Mouse (Mus musculus) myocyte (in vitro differentiated cells): Measurements from ENCODE around the gene Hnrnpab. TPM values are rescaled to one million over a fixed set of nuclear protein-coding genes. Genes with fewer than 3 reads are reported as not detected.

Experiments
- H3K27me3 ChIP-seq: one replicate; pipeline ENCODE4 v1.6.1; 2011; ENCODE audit not compliant: control insufficient read depth, insufficient read depth, insufficient read length
- H3K36me3 ChIP-seq: one replicate; pipeline ENCODE4 v1.6.1; 2011; ENCODE audit not compliant: control insufficient read depth, insufficient read depth
- H3K4me2 ChIP-seq: one replicate; pipeline ENCODE4 v1.6.1; 2011; ENCODE audit warnings: low read depth, control low read depth
- H3K4me3 ChIP-seq: one replicate; pipeline ENCODE4 v1.5.1; 2011; ENCODE audit warnings: mild to moderate bottlenecking, control low read depth, moderate library complexity
- H3K79me2 ChIP-seq: one replicate; pipeline ENCODE4 v1.6.1; 2011; ENCODE audit not compliant: control insufficient read depth, insufficient read depth
- H3ac ChIP-seq: one replicate; pipeline ENCODE4 v1.6.1; 2011; ENCODE audit not compliant: control insufficient read depth, insufficient read length
- CEBPB ChIP-seq: IDR thresholded peaks from 2 replicates; pipeline ENCODE4 v1.6.1; 2011; ENCODE audit warnings: mild to moderate bottlenecking, moderate library complexity; ENCODE audit not compliant: poor library complexity, insufficient read depth, severe bottlenecking
- E2F4 ChIP-seq: IDR thresholded peaks from one replicate; pipeline ENCODE4 v1.6.1; 2011; ENCODE audit warnings: mild to moderate bottlenecking, control low read depth, moderate library complexity; ENCODE audit not compliant: insufficient read depth
- MAX ChIP-seq: IDR thresholded peaks from one replicate; pipeline ENCODE4 v1.6.1; 2011; ENCODE audit warnings: low read depth, mild to moderate bottlenecking, control low read depth
- MYOD1 ChIP-seq, 3 experiments: IDR thresholded peaks; one replicate each; pipeline ENCODE4 v1.6.1; 2011; ENCODE audit warnings: control low read depth in 2 of 3, low read depth in 2 of 3, mild to moderate bottlenecking in 2 of 3, moderate library complexity in 1 of 3; ENCODE audit not compliant: insufficient read length in 2 of 3, control insufficient read depth in 1 of 3
- MYOG ChIP-seq, 3 experiments: IDR thresholded peaks; one replicate each; pipeline ENCODE4 v1.6.1; 2011; ENCODE audit warnings: control low read depth in 2 of 3, low read depth in 2 of 3, mild to moderate bottlenecking in 2 of 3; ENCODE audit not compliant: insufficient read length in 2 of 3, control insufficient read depth in 1 of 3, insufficient read depth in 1 of 3
- POLR2A ChIP-seq: IDR thresholded peaks from one replicate; pipeline ENCODE4 v1.6.1; 2011; ENCODE audit warnings: low read depth, mild to moderate bottlenecking, control low read depth, moderate library complexity; ENCODE audit not compliant: insufficient read length
- POLR2AphosphoS2 ChIP-seq: IDR thresholded peaks from one replicate; pipeline ENCODE4 v1.6.1; 2011; ENCODE audit warnings: low read depth, control low read depth; ENCODE audit not compliant: insufficient read length
- REST ChIP-seq: IDR thresholded peaks from one replicate; pipeline ENCODE4 v1.6.1; 2011; ENCODE audit warnings: mild to moderate bottlenecking, control low read depth, moderate library complexity; ENCODE audit not compliant: insufficient read depth, insufficient read length
- TCF12 ChIP-seq: IDR thresholded peaks from one replicate; pipeline ENCODE4 v1.6.1; 2011; ENCODE audit warnings: mild to moderate bottlenecking, control low read depth; ENCODE audit not compliant: poor library complexity, insufficient read depth, severe bottlenecking
- TCF3 ChIP-seq: IDR thresholded peaks from one replicate; pipeline ENCODE4 v1.6.1; 2011; ENCODE audit warnings: low read depth, control low read depth; ENCODE audit not compliant: insufficient read length
- USF1 ChIP-seq: IDR thresholded peaks from one replicate; pipeline ENCODE4 v1.6.1; 2011; ENCODE audit warnings: low read depth, mild to moderate bottlenecking, control low read depth, moderate library complexity
- polyA plus RNA-seq: library from polyadenylated mRNA; unstranded; fragments of >200 nt; fragmentation: generic; extraction: Trizol; gene quantifications from one replicate; pipeline ENCODE4 v1.2.1, GENCODE M21; 2012; ENCODE audit warnings: missing spikeins

Hnrnpab gene
- polyA plus RNA-seq, 1 experiment = 371 TPM

- Histone ChIP-seq H3K36me3 (peaks cover 3% of the 10 kb centered on the region), H3K27me3 (no peaks in the 10 kb centered on the region), H3K4me3 (no peak overlapping the region), H3K4me2 (no peak overlapping the region), H3ac (no peak overlapping the region), H3K79me2 (no peaks in the 10 kb centered on the region)
- TF ChIP-seq MYOD1 (IDR thresholded peaks at IDR 0.05; ENCODE audit: control insufficient read depth in 1 of 3, insufficient read length in 2 of 3, low read depth in 2 of 3) = peak in 1 of 3 experiments; percentile 7
- no peak for TF ChIP-seq MAX
- peak in 2 of 3 experiments; percentile 40 to 56 for TF ChIP-seq MYOG (IDR thresholded peaks at IDR 0.05; ENCODE audit: control insufficient read depth in 1 of 3, insufficient read depth in 1 of 3, insufficient read length in 2 of 3, low read depth in 2 of 3)
These were observed 37.1 kb upstream of the Hnrnpab start for GRCm38 (mm10) chr11:51643761-51644160.

- Histone ChIP-seq H3K27me3 (no peaks in the 10 kb centered on the region), H3ac (no peak overlapping the region), H3K79me2 (no peaks in the 10 kb centered on the region), H3K4me3 (no peak overlapping the region), H3K4me2 (no peak overlapping the region), H3K36me3 (peaks cover 3% of the 10 kb centered on the region)
- TF ChIP-seq TCF3 (no peak), CEBPB (no peak), POLR2A (no peak), MAX (no peak), MYOD1 (IDR thresholded peaks at IDR 0.05; ENCODE audit: control insufficient read depth in 1 of 3, insufficient read length in 2 of 3, low read depth in 2 of 3) (no peak), MYOG (IDR thresholded peaks at IDR 0.05; ENCODE audit: control insufficient read depth in 1 of 3, insufficient read depth in 1 of 3, insufficient read length in 2 of 3, low read depth in 2 of 3) (no peak), REST (no peak), TCF12 (no peak)
These were observed 36.6 kb upstream of the Hnrnpab start for GRCm38 (mm10) chr11:51643202-51643601.

GRCm38 (mm10) chr11:51640748-51641147 is 34.1 kb upstream of the Hnrnpab start:
- TF ChIP-seq REST (no peak), POLR2A (no peak), TCF3 (no peak), USF1 (no peak), MAX (no peak)
- Histone ChIP-seq H3ac (no peak overlapping the region), H3K4me2 (no peak overlapping the region), H3K79me2 (no peaks in the 10 kb centered on the region), H3K4me3 (no peak overlapping the region), H3K36me3 (peaks cover 3% of the 10 kb centered on the region), H3K27me3 (no peaks in the 10 kb centered on the region)

- TF ChIP-seq E2F4 (no peak), MYOD1 (IDR thresholded peaks at IDR 0.05; ENCODE audit: control insufficient read depth in 1 of 3, insufficient read length in 2 of 3, low read depth in 2 of 3) (no peak), TCF3 (no peak), POLR2A (no peak)
- Histone ChIP-seq H3K36me3 (no peaks in the 10 kb centered on the region), H3K4me3 (no peak overlapping the region), H3K27me3 (no peaks in the 10 kb centered on the region), H3K4me2 (no peak overlapping the region), H3ac (no peak overlapping the region), H3K79me2 (no peaks in the 10 kb centered on the region)
These were observed 31.9 kb upstream of the Hnrnpab start for GRCm38 (mm10) chr11:51638497-51638896.

- no peak overlapping the region for H3K4me3 ChIP-seq
- H3K36me3 ChIP-seq = no peaks in the 10 kb centered on the region
- no peak overlapping the region for H3K4me2 ChIP-seq
- no peaks in the 10 kb centered on the region for H3K27me3 ChIP-seq
- TF ChIP-seq TCF3 (no peak), CEBPB (no peak), POLR2AphosphoS2 (no peak), USF1 (no peak)
- no peak overlapping the region for H3ac ChIP-seq
- H3K79me2 ChIP-seq = no peaks in the 10 kb centered on the region
These were observed 31.3 kb upstream of the Hnrnpab start for GRCm38 (mm10) chr11:51637971-51638414.

- peak overlapping the region; percentile 22 for H3ac ChIP-seq
- no peaks in the 10 kb centered on the region for H3K79me2 ChIP-seq
- H3K36me3 ChIP-seq = no peaks in the 10 kb centered on the region
- H3K4me2 ChIP-seq = peak overlapping the region; percentile 91
- H3K4me3 ChIP-seq = peak overlapping the region; percentile 58
- H3K27me3 ChIP-seq = no peaks in the 10 kb centered on the region
- TF ChIP-seq POLR2AphosphoS2 = peak; percentile 19
- no peak for TF ChIP-seq TCF3
- TF ChIP-seq TCF12 = no peak
- TF ChIP-seq POLR2A = no peak
- no peak for TF ChIP-seq USF1
- no peak for TF ChIP-seq REST
- no peak for TF ChIP-seq CEBPB
These were observed 29.7 kb upstream of the Hnrnpab start for GRCm38 (mm10) chr11:51636323-51636684.
